In the genomic region with DNA sequence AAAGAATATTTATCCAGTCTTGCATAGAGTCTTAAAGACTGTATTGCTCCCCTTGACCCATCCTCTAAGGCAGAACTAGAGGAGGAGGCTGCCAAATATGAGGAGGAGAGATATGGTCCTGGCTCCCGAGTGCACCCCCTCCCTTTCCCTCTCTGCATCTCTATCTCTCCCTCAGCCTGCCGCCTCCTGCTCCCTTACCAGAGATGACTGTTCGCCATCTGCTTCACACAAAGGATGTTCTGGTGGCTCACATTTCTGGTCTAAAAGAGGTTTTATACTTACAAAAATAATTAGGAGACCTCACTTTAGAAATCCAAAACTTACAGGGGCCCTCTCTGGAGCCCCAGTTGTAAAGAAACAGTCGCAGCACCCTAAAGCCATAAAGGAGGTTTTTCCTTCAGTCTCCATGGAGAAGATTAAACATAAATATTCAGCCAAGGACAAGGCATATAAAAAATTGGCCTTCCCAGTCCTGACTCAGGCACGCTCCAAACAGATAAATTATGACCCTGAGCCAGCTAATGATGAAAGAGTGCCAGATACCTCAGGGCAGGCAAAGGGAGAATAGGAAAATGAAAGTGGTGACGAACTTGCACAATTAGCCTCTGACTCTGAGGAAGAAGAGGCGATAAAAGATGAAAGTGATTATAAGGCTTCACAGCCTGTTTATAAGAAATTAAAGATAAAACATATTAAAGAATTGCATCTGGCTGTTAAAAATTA, we compare ENCODE assay signal across 14 mouse cellular contexts. TPM values are rescaled to one million over a fixed set of nuclear protein-coding genes. Genes with fewer than 3 reads are reported as not detected.
A peak's percentile ranks its signal among the peaks of the same experiment; 100 is the strongest.
DNase-seq lines count a peak whose midpoint lies in the region; ATAC-seq and TF ChIP-seq lines count a peak whose summit lies in the region.
"Had no signal": no experiment of that assay in that cellular context is flagged by ENCODE, and none has a peak within 500 bp of the region (broad histone marks: within the 10 kb centered on the region; RNA-seq: fewer than 3 reads in every experiment).

No protein-coding gene starts in this region.

- H3K4me1 ChIP-seq in liver, adult 2 months (ENCODE audit: control insufficient read depth, insufficient read depth, low read length) = no peaks in the 10 kb centered on the region
- no peaks in the 10 kb centered on the region for H3K4me1 ChIP-seq in midbrain, embryonic 15.5 days
- H3K4me1 ChIP-seq: hindbrain, embryonic 13.5 days; stomach, embryonic 15.5 days had no signal

- no peak for TF ChIP-seq CTCF in liver, adult 2 months (IDR thresholded peaks at IDR 0.05; ENCODE audit: low read depth, low read length)
- TF ChIP-seq CTCF in layer of hippocampus, adult 2 months (conservative IDR thresholded peaks at IDR 0.05) = no peak

- peak; percentile 49 to 55 for DNase-seq in frontal cortex, adult 2 months (ENCODE audit: extremely low spot score in 1 of 2, low spot score in 1 of 2)
- DNase-seq in frontal cortex, postnatal 10 days (ENCODE audit: low spot score in 2 of 2) = no peak
- peak; percentile 24 for DNase-seq in liver, adult 2 months (ENCODE audit: extremely low read depth, low read depth, low spot score)
- DNase-seq in liver = no peak
- DNase-seq in layer of hippocampus, adult 2 months (ENCODE audit: low spot score in 2 of 2) = peak; percentile 17 to 54
- peak; percentile 25 for DNase-seq in right cerebral cortex, postnatal 25 days
- DNase-seq in cerebellum, adult 8-10 months = no peak
- DNase-seq: lung, adult 2 months had no signal

- no peaks in the 10 kb centered on the region for H3K27me3 ChIP-seq in liver, adult 2 months (ENCODE audit: control insufficient read depth, insufficient read depth, low read length)
- H3K27me3 ChIP-seq in midbrain, embryonic 15.5 days (replicated peaks) = no peaks in the 10 kb centered on the region
- H3K27me3 ChIP-seq: hindbrain, embryonic 13.5 days; stomach, embryonic 15.5 days had no signal

- H3K79me2 ChIP-seq in liver, adult 2 months (ENCODE audit: control insufficient read depth, insufficient read depth, low read length) = no peaks in the 10 kb centered on the region

- H3K9ac ChIP-seq in liver, adult 2 months (ENCODE audit: low read depth, low read length) = no peak overlapping the region
- no peak overlapping the region for H3K9ac ChIP-seq in midbrain, embryonic 15.5 days
- H3K9ac ChIP-seq: hindbrain, embryonic 13.5 days; stomach, embryonic 15.5 days had no signal

- no peak overlapping the region for H3K27ac ChIP-seq in liver, adult 2 months (replicated peaks; ENCODE audit: insufficient read depth, low read depth, low read length)
- H3K27ac ChIP-seq in layer of hippocampus, adult 2 months = peak overlapping the region; percentile 51
- no peak overlapping the region for H3K27ac ChIP-seq in midbrain, embryonic 15.5 days
- H3K27ac ChIP-seq: hindbrain, embryonic 13.5 days; stomach, embryonic 15.5 days had no signal

- WGBS in liver, adult 2 months = 66% methylated on average over 7 of the region's 7 CpGs
- WGBS in midbrain, embryonic 15.5 days = 83% methylated on average over 7 of the region's 7 CpGs

- no peaks in the 10 kb centered on the region for H3K36me3 ChIP-seq in liver, adult 2 months (ENCODE audit: control insufficient read depth, insufficient read depth, low read length)
- no peaks in the 10 kb centered on the region for H3K36me3 ChIP-seq in midbrain, embryonic 15.5 days (replicated peaks)
- H3K36me3 ChIP-seq: hindbrain, embryonic 13.5 days; stomach, embryonic 15.5 days had no signal

- H3K4me2 ChIP-seq in midbrain, embryonic 15.5 days = no peak overlapping the region
- H3K4me2 ChIP-seq: hindbrain, embryonic 13.5 days; stomach, embryonic 15.5 days had no signal

- ATAC-seq in midbrain, embryonic 15.5 days (replicated peaks) = no peak

- TF ChIP-seq POLR2A in liver, adult 2 months (IDR thresholded peaks at IDR 0.05; ENCODE audit: extremely low read depth, insufficient read depth, low read length) = no peak

- H3K4me3 ChIP-seq in liver, adult 2 months (ENCODE audit: insufficient read depth, low read depth, low read length) = no peak overlapping the region
- H3K4me3 ChIP-seq in layer of hippocampus, adult 2 months = no peak overlapping the region
- H3K4me3 ChIP-seq in midbrain, embryonic 15.5 days = no peak overlapping the region
- H3K4me3 ChIP-seq: hindbrain, embryonic 13.5 days; stomach, embryonic 15.5 days had no signal

- H3K9me3 ChIP-seq in midbrain, embryonic 15.5 days = no peaks in the 10 kb centered on the region
- H3K9me3 ChIP-seq: hindbrain, embryonic 13.5 days; stomach, embryonic 15.5 days had no signal

RNA-seq across cellular contexts. Expression of a gene that starts 18.6 kb away (rescaled TPM):
- not detected in 2 replicates for polyA plus RNA-seq in frontal cortex, adult 2 months (2012; rRNA removed)
- not detected in 2 replicates for total RNA-seq in liver, adult 2 months (2014; rRNA removed)
- not detected in 2 replicates for polyA plus RNA-seq in liver, adult 2 months (2012; rRNA removed)
- not detected for total RNA-seq in layer of hippocampus, adult 2 months (2021)
- not detected in 2 replicates for polyA plus RNA-seq in midbrain, embryonic 15.5 days (2015; fragmentation: Nextera tagmentation; extraction: Ambion mirVana)
- total RNA-seq: common myeloid progenitor, adult 5-6 weeks; granulocyte monocyte progenitor cell, adult 5-6 weeks had no signal
- polyA plus RNA-seq: hindbrain, embryonic 13.5 days; large intestine, adult 2 months; lung, adult 2 months; stomach, embryonic 15.5 days had no signal

RNA-seq across cellular contexts. Expression of a gene that starts 24.0 kb away (rescaled TPM):
- polyA plus RNA-seq in frontal cortex, adult 2 months (2012; rRNA removed) = not detected in 2 replicates
- not detected in 2 replicates for total RNA-seq in liver, adult 2 months (2014; rRNA removed)
- polyA plus RNA-seq in liver, adult 2 months (2012; rRNA removed) = not detected in 2 replicates
- total RNA-seq in layer of hippocampus, adult 2 months (2021) = not detected
- not detected in 2 replicates for polyA plus RNA-seq in midbrain, embryonic 15.5 days (2015; fragmentation: Nextera tagmentation; extraction: Ambion mirVana)
- total RNA-seq: common myeloid progenitor, adult 5-6 weeks; granulocyte monocyte progenitor cell, adult 5-6 weeks had no signal
- polyA plus RNA-seq: hindbrain, embryonic 13.5 days; large intestine, adult 2 months; lung, adult 2 months; stomach, embryonic 15.5 days had no signal

RNA-seq across cellular contexts. Expression of a gene that starts 34.6 kb away (rescaled TPM):
- not detected in 2 replicates for polyA plus RNA-seq in frontal cortex, adult 2 months (2012; rRNA removed)
- not detected in 2 replicates for total RNA-seq in liver, adult 2 months (2014; rRNA removed)
- not detected in 2 replicates for polyA plus RNA-seq in liver, adult 2 months (2012; rRNA removed)
- total RNA-seq in layer of hippocampus, adult 2 months (2021) = not detected
- polyA plus RNA-seq in midbrain, embryonic 15.5 days (2015; fragmentation: Nextera tagmentation; extraction: Ambion mirVana) = not detected in 2 replicates
- total RNA-seq: common myeloid progenitor, adult 5-6 weeks; granulocyte monocyte progenitor cell, adult 5-6 weeks had no signal
- polyA plus RNA-seq: hindbrain, embryonic 13.5 days; large intestine, adult 2 months; lung, adult 2 months; stomach, embryonic 15.5 days had no signal

RNA-seq across cellular contexts. Expression of a gene that starts 45.9 kb away (rescaled TPM):
- polyA plus RNA-seq in frontal cortex, adult 2 months (2012; rRNA removed) = not detected in 2 replicates
- total RNA-seq in liver, adult 2 months (2014; rRNA removed) = not detected in 2 replicates
- polyA plus RNA-seq in liver, adult 2 months (2012; rRNA removed) = not detected in 2 replicates
- not detected for total RNA-seq in layer of hippocampus, adult 2 months (2021)
- not detected in 2 replicates for polyA plus RNA-seq in midbrain, embryonic 15.5 days (2015; fragmentation: Nextera tagmentation; extraction: Ambion mirVana)
- total RNA-seq: common myeloid progenitor, adult 5-6 weeks; granulocyte monocyte progenitor cell, adult 5-6 weeks had no signal
- polyA plus RNA-seq: hindbrain, embryonic 13.5 days; large intestine, adult 2 months; lung, adult 2 months; stomach, embryonic 15.5 days had no signal

Comparison
In these comparisons a context has a peak if more than half of its experiments do, and no peak if none do; other contexts are left out.
1. DNase-seq: peak in frontal cortex, adult 2 months (2 of 2), liver, adult 2 months (single experiment), layer of hippocampus, adult 2 months (2 of 2) and right cerebral cortex, postnatal 25 days (single experiment); none in frontal cortex, postnatal 10 days (0 of 2), liver (single experiment) and cerebellum, adult 8-10 months (single experiment).